Mouse (Mus musculus) ES-Bruce4 (cell line): ENCODE measurements around the gene Cysrt1.

Experiments used
- CTCF ChIP-seq: IDR thresholded peaks from one replicate; pipeline ENCODE4 v1.8.1; 2011; ENCODE audit warnings: low read depth, low read length
- POLR2A ChIP-seq: IDR thresholded peaks from one replicate; pipeline ENCODE4 v1.8.1; 2011; ENCODE audit warnings: low read length; ENCODE audit not compliant: insufficient read depth

DNA sequence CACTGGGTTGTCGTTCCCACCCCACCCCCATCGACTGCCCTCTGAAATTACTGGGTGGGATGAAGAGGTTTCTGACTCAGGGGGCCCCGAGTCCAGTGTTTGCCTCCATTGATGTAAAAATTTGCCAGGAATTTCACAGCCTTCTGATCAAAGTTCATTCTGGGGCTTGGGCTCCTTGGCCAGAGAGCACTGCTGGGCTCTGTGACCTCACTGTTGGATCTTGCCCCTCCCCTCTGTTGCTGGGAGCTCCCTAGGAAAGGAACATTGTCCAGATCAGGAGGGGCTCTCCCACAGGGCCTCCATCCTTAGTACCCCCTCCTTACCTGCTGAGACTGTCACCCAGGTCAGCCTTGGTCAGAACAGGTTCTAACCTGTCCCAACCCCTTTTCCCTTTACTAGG lies 27.8 kb downstream of the Cysrt1 start, which contains the start of gene Stpg3:
- TF ChIP-seq POLR2A, result no peak
- TF ChIP-seq CTCF, result no peak
